Mouse (Mus musculus) megakaryocyte, adult 5-6 weeks (primary cell): ENCODE results near the gene Naaladl1. TPM values are rescaled to one million over a fixed set of nuclear protein-coding genes. Genes with fewer than 3 reads are reported as not detected.
A peak's percentile ranks its signal among the peaks of the same experiment; 100 is the strongest.

Experiments
- ATAC-seq: 2 replicates; pipeline ENCODE4 v1.8.0; 2016; ENCODE audit warnings: mild to moderate bottlenecking, inconsistent platforms; ENCODE audit not compliant: poor library complexity, severe bottlenecking
- total RNA-seq, 2 experiments: library from RNA; stranded (forward) in 1 of 2; stranded (reverse) in 1 of 2; fragments of 153-499, 151-499 nt in 1 of 2; fragments of 221-1000, 200-1000 nt in 1 of 2; gene quantifications; 2 replicates each; pipeline versions ENCODE4 v1.2.3 to v1.2.4; 2015 to 2017

The Naaladl1 gene
- total RNA-seq, 2 experiments from 2014 or later: 0.55 to 1.2 TPM

GRCm38 (mm10) chr19:6082156-6082555 lies 23.4 kb upstream of the Naaladl1 start, which contains the start of gene Gm28374:
Gene Gm28374 (minus strand): TSS chr19:6082256.
- no peak for ATAC-seq

- peak; percentile 97 for ATAC-seq
Observed at GRCm38 (mm10) chr19:6084478-6085248, 20.9 kb upstream of the Naaladl1 start, which contains the start of the genes Zfpl1 and Cdca5. Gene Zfpl1 (minus strand): TSS chr19:6084956. Gene Cdca5 (plus strand): TSS chr19:6084983.

DNA sequence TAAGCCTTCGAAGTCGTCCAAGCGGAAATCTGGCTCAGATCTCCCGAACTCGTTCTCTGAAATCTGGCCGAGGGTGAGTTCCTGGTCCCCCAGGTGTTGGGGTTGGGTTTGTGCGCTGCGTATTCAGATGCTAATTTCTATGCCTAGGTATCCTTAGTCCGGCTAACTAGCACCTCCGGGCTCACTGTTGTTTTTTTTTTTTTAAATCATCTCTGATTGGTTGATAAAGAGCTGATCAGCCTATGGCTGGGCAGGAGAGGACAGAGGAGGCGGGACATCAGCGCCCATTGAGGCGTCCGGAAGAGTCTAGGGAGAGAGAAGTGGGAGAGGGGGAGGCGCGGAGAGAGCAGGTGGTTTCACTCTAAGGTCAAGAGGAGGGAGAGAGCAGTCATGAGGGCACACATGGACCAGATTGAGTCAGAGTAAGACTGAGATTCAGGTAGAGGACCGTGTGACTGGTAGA lies 20.1 kb upstream of the Naaladl1 start:
- peak; percentile 77 for ATAC-seq

- no peak for ATAC-seq
Observed at GRCm38 (mm10) chr19:6088841-6089240, 16.7 kb upstream of the Naaladl1 start.

GRCm38 (mm10) chr19:6094119-6094518 lies 11.5 kb upstream of the Naaladl1 start, which contains the start of gene AC131692.1:
Gene AC131692.1 (plus strand): TSS chr19:6094419.
- ATAC-seq: no peak

DNA sequence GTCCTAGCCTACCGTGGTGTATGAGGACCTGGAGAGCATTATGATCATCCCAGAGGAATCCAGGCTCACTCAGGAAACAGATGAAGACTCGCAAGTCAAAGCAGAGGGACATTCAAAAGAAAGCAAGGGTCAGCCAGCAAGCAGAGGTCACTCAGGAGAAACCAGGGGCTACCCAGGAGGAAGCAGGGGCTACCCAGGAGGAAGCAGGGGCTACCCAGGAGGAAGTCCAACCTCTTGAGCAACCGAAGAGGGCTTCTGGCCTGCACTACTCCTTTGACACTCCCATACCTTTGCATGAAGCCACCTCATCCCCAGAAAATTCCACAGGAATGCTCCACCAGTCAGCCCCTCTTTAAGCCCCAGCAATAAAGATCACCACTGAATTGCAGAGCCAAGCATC lies 7.7 kb upstream of the Naaladl1 start:
- ATAC-seq: peak; percentile 72

DNA sequence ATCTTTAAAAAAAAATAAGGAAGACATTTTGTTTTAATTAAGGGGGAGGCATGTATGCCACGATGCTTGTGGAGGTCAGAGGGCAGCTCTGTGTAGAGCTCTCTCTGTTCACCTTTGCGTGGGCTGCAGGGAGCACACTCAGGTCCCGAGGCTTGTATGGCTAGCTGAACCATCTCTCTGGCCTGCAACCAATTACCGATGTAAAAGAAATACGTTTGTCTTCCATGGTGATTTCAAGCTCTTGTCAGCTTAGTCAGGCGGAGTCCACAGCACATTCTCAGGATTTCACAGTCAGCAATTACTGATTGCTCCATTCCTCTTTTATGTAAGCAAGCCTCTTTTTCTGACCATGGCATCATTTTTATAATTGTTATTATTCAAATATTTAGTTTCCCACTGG lies 4.4 kb upstream of the Naaladl1 start:
- no peak for ATAC-seq

GRCm38 (mm10) chr19:6102169-6102853 lies 3.3 kb upstream of the Naaladl1 start:
- no peak for ATAC-seq

DNA sequence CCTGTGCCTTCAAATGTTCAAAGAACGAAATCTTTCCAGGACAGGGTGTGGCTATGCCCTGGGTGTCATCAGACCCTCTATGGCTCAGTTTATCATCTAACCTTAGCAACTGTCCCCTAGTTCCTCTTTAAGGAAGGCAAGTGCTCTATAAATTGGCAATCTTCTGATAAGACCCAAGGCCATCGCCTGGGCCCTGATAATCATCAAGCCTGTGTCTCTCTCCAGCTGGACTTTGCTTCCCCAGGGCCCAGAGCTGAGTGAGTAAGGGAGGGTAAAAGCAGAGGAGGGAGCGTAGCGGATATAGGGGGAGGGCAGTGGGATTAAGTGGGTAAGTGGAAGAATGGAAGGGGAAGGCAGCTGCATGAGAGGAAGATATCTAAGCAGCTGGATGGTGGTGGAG lies 1.1 kb upstream of the Naaladl1 start:
- ATAC-seq: 0 out of 2 replicates have a peak, but pooled peaks have one; percentile 38

DNA sequence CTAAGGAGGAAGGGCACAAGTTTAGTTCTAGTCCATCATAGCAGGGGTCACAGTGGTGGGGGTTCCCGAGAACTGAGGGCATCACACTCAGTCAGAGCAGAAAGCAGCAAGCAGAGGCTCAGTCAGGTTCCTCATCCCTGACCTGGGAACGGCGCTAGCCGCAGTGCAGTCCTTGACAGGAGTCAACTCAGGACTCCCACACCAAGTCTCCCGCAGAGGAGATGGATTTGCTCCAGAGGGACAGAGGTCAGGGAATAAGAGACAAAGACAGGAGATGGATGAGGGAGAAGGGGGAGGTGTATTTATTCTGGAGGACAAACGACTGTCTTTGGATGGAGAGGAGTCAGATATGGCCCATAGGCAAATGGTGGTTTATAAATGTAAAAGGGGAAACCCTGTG lies 7.5 kb downstream of the Naaladl1 start:
- no peak for ATAC-seq

GRCm38 (mm10) chr19:6116113-6116850 lies 10.7 kb downstream of the Naaladl1 start:
- ATAC-seq: no peak

DNA sequence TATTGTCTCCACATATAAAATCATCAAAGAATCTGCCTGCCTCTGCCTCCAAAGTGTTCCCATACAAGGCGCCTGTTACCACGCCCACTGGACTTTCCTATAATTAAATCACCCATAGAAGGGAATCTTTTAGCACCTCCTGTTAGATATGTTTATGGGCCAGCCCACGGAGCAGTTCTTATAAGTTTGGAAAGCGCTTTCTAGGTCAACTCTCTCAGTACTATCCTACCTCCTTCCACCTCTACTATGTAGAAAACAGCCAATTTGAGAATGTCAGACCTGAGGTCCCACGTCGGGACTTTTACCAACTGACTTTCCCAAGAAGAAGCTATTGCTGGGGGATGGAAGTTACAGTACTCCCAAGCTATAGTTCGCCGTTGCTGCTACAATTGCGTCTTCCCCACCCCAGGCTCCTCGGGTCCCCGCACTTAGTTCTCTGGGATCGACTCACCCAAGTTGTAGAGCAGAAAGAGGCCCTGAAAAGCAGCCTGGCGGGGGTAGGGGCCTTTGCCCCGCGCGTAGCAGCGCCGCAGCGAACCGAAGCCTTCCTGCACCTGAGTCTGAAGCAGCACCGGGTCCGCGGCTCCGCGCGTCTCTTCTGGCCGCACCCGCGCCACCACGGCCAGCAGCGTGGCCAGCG lies 11.9 kb downstream of the Naaladl1 start:
- no peak for ATAC-seq

DNA sequence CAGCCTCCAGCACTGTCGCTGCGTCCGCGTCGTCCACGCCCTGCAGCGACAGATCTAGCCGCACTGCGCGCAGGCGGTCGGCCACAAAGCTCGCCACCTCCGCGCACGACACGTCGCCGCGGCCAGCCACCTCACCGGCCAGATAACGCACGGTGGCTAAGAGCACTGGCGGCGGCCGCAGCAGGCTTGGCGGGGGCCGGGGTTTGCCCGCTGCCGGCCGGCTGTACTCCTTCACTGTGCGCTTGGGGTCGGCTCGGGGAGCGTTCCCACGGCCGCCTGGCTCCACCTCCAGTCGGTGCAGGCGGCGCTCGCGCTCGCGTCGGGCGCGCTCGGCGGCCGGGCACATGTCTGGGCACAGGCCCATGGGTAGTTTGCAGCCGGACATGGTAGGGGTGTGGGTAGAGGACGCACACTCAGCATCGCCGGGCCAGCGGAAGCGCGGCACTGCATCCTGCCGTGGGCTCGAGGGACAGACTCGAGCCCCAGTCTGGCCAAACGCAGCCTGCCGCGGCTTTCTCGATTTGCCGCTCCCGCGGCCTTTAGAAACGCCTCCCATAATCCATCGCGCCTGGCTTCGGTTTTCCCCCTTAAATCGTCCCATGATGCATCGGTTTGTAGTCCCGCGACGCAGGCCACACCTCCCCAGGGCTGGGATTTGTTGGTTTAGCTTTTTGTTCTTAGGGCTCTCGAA lies 12.5 kb downstream of the Naaladl1 start, which contains the start of gene Sac3d1:
Sac3d1 (minus strand) TSS at position 665 of the 691 bp plus-strand sequence.
- ATAC-seq: peak; percentile 92

DNA sequence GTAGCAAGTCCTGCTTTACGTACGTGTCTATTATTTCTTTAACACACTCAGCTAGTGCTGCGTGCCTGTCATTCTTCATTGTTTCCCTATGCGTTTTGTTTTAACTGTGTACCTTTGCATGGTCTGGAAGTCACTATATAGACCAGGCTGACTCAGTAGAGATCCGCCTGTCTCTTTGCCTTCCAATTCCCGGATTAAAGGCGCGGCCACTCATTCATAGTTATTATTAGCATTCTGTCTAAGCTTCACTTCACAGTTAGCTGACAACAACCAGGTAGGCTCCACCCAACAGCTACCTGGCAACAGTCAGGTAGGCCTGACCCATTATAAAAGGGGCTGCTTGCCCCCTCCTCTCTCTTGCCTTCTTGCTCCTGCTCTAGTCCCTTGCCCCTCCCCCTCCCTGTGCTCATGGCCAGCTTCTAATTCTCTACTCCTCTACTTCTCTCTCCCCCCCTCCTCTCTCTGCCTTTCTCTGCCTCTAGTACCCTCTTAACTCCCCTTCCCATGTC lies 13.1 kb downstream of the Naaladl1 start:
- peak; percentile 4; the same call in 1 of the 2 replicates for ATAC-seq

DNA sequence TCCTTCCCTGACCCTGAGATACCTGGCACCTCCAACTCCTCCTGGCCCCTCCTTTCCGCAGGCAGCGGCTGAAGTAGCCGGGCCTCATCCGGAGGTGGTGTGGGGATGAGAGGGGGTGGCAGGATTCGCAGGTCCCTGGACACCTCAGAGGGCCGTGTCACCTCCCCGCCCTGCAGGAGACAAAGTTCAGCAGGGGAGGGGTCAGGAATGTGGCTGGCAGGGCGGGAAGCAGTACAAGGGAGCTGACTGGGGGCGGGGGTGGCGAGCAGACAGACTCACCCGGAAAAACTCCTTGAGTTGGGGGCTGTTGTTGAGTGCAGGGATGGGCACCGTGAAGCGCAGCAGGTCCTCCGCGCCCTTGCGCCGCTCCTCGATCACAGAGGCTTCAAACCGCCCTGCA lies 16.2 kb downstream of the Naaladl1 start:
- no peak for ATAC-seq

DNA sequence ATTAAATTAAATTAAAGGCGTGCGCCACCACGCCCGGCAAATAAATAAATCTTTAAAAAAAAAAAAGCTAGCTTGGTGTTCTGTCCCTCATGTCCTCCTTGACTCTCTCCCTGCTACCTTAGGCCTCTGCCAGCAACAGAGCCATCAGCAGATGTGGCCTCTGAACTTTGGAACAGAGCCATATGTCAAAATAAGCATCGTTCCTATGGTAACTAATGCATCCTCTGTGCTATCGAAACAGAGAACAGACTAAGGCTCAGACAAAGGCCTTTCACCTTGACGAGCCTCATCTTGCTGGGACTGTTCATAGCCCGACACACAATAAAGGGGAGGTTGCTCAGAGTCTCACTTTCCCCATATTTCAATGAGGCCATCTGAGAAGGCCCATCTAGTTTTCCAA lies 17.7 kb downstream of the Naaladl1 start:
- ATAC-seq: no peak

DNA sequence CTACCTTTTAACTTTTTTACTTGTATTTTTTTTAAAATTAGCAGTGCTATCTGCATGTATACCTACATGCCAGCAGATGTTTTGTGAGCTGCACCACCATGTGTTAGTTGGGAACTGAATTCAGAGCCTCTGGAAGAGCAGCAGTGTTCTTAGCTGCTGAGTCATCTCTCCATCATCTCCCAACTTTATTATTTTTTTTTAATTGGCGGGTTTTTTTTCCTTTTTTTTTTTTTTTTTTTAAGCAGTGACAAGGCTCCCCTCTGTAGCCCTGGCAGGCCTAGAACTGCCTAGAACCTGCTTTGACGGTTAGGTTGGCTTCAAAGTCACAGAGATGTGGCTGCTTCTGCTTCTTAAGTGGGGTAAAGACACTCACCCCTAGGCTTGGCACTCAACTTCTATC lies 19.3 kb downstream of the Naaladl1 start:
- ATAC-seq: no peak

- peak; percentile 22; the same call in 1 of the 2 replicates for ATAC-seq
Observed at GRCm38 (mm10) chr19:6126289-6126688, 20.7 kb downstream of the Naaladl1 start.

DNA sequence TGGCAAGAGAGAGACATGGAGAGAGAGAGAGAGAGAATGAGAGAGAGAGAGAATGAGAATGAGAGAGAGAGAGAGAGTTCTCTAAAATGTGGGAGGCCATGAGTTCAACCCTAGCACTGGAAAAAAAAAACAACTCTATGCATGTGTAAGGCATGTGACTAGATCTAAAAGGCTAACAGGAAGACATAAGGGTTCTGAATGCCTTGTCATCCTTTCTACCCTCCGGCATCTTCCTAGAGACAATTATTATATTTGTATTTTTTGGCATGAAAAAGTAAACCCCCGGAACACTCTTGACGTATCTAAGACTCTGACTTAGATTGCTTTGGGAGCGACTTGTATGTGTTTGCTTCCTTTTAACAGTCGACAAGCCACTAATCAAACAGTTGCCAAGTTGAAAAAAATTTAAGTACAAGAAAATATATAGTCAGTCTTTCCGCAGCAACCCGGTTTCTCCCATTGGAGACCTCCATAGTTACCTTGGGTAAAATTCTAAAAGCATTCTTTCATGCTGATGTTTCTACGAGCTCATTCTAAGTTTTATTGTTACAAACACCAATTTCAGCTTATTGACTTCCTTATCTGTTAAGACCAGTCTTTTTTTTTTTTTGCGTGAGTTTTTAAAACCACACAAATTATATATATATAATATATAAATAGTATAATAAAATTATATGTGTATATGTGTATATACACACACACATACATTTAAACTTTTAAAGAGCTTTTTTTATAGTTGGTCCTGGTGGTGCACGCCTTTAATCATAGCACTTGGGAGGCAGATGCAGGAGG lies 21.4 kb downstream of the Naaladl1 start:
- no peak for ATAC-seq
